Mouse (Mus musculus): ENCODE results near the gene Lamtor4. TPM values are rescaled to one million over a fixed set of nuclear protein-coding genes. Genes with fewer than 3 reads are reported as not detected.

The Lamtor4 gene
- polyA plus RNA-seq, 1 experiment from 2014 or later = 42.5 TPM

GRCm38 (mm10) chr5:138299613-138300012 is 44.3 kb downstream of the Lamtor4 start:
- WGBS = 81% methylated on average over 2 of the region's 2 CpGs
- H3K27me3 ChIP-seq = no peaks in the 10 kb centered on the region
- no peaks in the 10 kb centered on the region for H3K9me3 ChIP-seq
- no peaks in the 10 kb centered on the region for H3K4me1 ChIP-seq (replicated peaks)
- H3K4me3 ChIP-seq (replicated peaks) = no peak overlapping the region
- no peak overlapping the region for H3K27ac ChIP-seq
- ATAC-seq (ENCODE audit: insufficient number of reproducible peaks, insufficient read depth, low FRiP score, low TSS enrichment, low read depth) = no peak
- H3K9ac ChIP-seq (replicated peaks) = no peak overlapping the region
- H3K4me2 ChIP-seq = no peak overlapping the region
- no peaks in the 10 kb centered on the region for H3K36me3 ChIP-seq

Other genes starting within 250 kb of the Lamtor4 start
- not detected in 2 replicates for gene Smok3a, start 234.2 kb upstream of the Lamtor4 start, polyA plus RNA-seq (2016; fragmentation: Nextera tagmentation; extraction: Ambion mirVana)
- gene Smok3b, start 234.1 kb upstream of the Lamtor4 start, polyA plus RNA-seq (2016; fragmentation: Nextera tagmentation; extraction: Ambion mirVana) = not detected in 2 replicates
- not detected in 2 replicates for gene Smok3c, start 202.3 kb upstream of the Lamtor4 start, polyA plus RNA-seq (2016; fragmentation: Nextera tagmentation; extraction: Ambion mirVana)
- 26.8 and 32.1 TPM in 2 replicates for gene Zkscan1, start 170.4 kb upstream of the Lamtor4 start, polyA plus RNA-seq (2016; fragmentation: Nextera tagmentation; extraction: Ambion mirVana)
- 78.8 and 80.9 TPM in 2 replicates for gene Zscan21, start 138.6 kb upstream of the Lamtor4 start, polyA plus RNA-seq (2016; fragmentation: Nextera tagmentation; extraction: Ambion mirVana)
- 23.4 and 27.4 TPM in 2 replicates for gene Zfp113, start 99.7 kb upstream of the Lamtor4 start, polyA plus RNA-seq (2016; fragmentation: Nextera tagmentation; extraction: Ambion mirVana)
- 332 and 333 TPM in 2 replicates for gene Cops6, start 94.4 kb upstream of the Lamtor4 start, polyA plus RNA-seq (2016; fragmentation: Nextera tagmentation; extraction: Ambion mirVana)
- 32.0 and 36.3 TPM in 2 replicates for gene Ap4m1, start 83.5 kb upstream of the Lamtor4 start, polyA plus RNA-seq (2016; fragmentation: Nextera tagmentation; extraction: Ambion mirVana)
- 298 and 302 TPM in 2 replicates for gene Mcm7, start 83.1 kb upstream of the Lamtor4 start, polyA plus RNA-seq (2016; fragmentation: Nextera tagmentation; extraction: Ambion mirVana)
- 114 and 122 TPM in 2 replicates for gene Taf6, start 68.0 kb upstream of the Lamtor4 start, polyA plus RNA-seq (2016; fragmentation: Nextera tagmentation; extraction: Ambion mirVana)
- 57.7 and 64.7 TPM in 2 replicates for gene Cnpy4, start 68.0 kb upstream of the Lamtor4 start, polyA plus RNA-seq (2016; fragmentation: Nextera tagmentation; extraction: Ambion mirVana)
- gene Mblac1, start 61.2 kb upstream of the Lamtor4 start, polyA plus RNA-seq (2016; fragmentation: Nextera tagmentation; extraction: Ambion mirVana) = 9.7 and 12.2 TPM in 2 replicates
- not detected in 2 replicates for gene Nxpe5, start 29.6 kb upstream of the Lamtor4 start, polyA plus RNA-seq (2016; fragmentation: Nextera tagmentation; extraction: Ambion mirVana)
- gene BC037034, start 8.6 kb downstream of the Lamtor4 start, polyA plus RNA-seq (2016; fragmentation: Nextera tagmentation; extraction: Ambion mirVana) = 9.7 and 11.0 TPM in 2 replicates
- 4.0 and 4.5 TPM in 2 replicates for gene Gal3st4, start 17.4 kb downstream of the Lamtor4 start, polyA plus RNA-seq (2016; fragmentation: Nextera tagmentation; extraction: Ambion mirVana)
- 0.12 and 0.25 TPM in 2 replicates for gene Gm43720, start 24.5 kb downstream of the Lamtor4 start, polyA plus RNA-seq (2016; fragmentation: Nextera tagmentation; extraction: Ambion mirVana)
- gene Gpc2, start 24.5 kb downstream of the Lamtor4 start, polyA plus RNA-seq (2016; fragmentation: Nextera tagmentation; extraction: Ambion mirVana) = 62.5 and 62.8 TPM in 2 replicates
- gene Stag3, start 24.8 kb downstream of the Lamtor4 start, polyA plus RNA-seq (2016; fragmentation: Nextera tagmentation; extraction: Ambion mirVana) = 8.2 and 9.2 TPM in 2 replicates
- gene Pvrig, start 86.5 kb downstream of the Lamtor4 start, polyA plus RNA-seq (2016; fragmentation: Nextera tagmentation; extraction: Ambion mirVana) = not detected in 2 replicates
- 57.3 and 57.4 TPM in 2 replicates for gene Zfp157, start 186.0 kb downstream of the Lamtor4 start, polyA plus RNA-seq (2016; fragmentation: Nextera tagmentation; extraction: Ambion mirVana)

Measured in limb, embryonic 12.5 days (tissue).